Mouse (Mus musculus) heart, embryonic 14.5 days (tissue): Measurements from ENCODE around the gene Ptprj. TPM values are rescaled to one million over a fixed set of nuclear protein-coding genes. Genes with fewer than 3 reads are reported as not detected.

Experiments used
- ATAC-seq: fragments of 200-750 bp; cut with Nextera tagmentation; 2 replicates; pipeline ENCODE4 v1.8.0; 2017; ENCODE audit warnings: low read depth, moderate TSS enrichment; ENCODE audit not compliant: insufficient number of reproducible peaks, insufficient read depth, low FRiP score
- H3K27ac ChIP-seq, 2 experiments: fragments of 200-500 bp in 1 of 2; fragments of 300-500 bp in 1 of 2; sonication (generic) in 1 of 2; replicated peaks in 1 of 2; 2 replicates each; pipeline ENCODE4 v1.5.1; 2012 to 2014; ENCODE audit warnings: low read depth in 2 of 2, low read length in 2 of 2, control low read depth in 1 of 2, mild to moderate bottlenecking in 1 of 2, mixed read lengths in 1 of 2; ENCODE audit not compliant: control insufficient read depth in 1 of 2, insufficient read depth in 1 of 2
- H3K27me3 ChIP-seq: fragments of 300-500 bp; sonication (generic); 2 replicates; pipeline ENCODE4 v1.6.1; 2014; ENCODE audit warnings: mild to moderate bottlenecking, low read length, control low read depth; ENCODE audit not compliant: control insufficient read depth, insufficient read depth
- H3K36me3 ChIP-seq: fragments of 300-500 bp; sonication (generic); 2 replicates; pipeline ENCODE4 v1.6.1; 2014; ENCODE audit warnings: mild to moderate bottlenecking, control low read depth, low read length, mixed read lengths; ENCODE audit not compliant: control insufficient read depth, insufficient read depth
- H3K4me1 ChIP-seq, 2 experiments: fragments of 200-500 bp in 1 of 2; fragments of 300-500 bp in 1 of 2; sonication (generic) in 1 of 2; 2 replicates each; pipeline ENCODE4 v1.6.1; 2012 to 2014; ENCODE audit warnings: low read length in 2 of 2, control low read depth in 1 of 2, mixed read lengths in 1 of 2; ENCODE audit not compliant: control insufficient read depth in 2 of 2, insufficient read depth in 2 of 2
- H3K4me2 ChIP-seq: fragments of 300-500 bp; sonication (generic); 2 replicates; pipeline ENCODE4 v1.6.1; 2014; ENCODE audit warnings: mild to moderate bottlenecking, low read length
- H3K4me3 ChIP-seq, 2 experiments: fragments of 200-500 bp in 1 of 2; fragments of 300-500 bp in 1 of 2; sonication (generic) in 1 of 2; 2 replicates each; pipeline ENCODE4 v1.5.1; 2012 to 2014; ENCODE audit warnings: low read length in 2 of 2, mild to moderate bottlenecking in 2 of 2, control low read depth in 1 of 2, low read depth in 1 of 2, moderate library complexity in 1 of 2; ENCODE audit not compliant: control insufficient read depth in 1 of 2, insufficient read depth in 1 of 2
- H3K9ac ChIP-seq: fragments of 300-500 bp; sonication (generic); 2 replicates; pipeline ENCODE4 v1.6.1; 2014; ENCODE audit warnings: mild to moderate bottlenecking, low read length
- H3K9me3 ChIP-seq: fragments of 300-500 bp; sonication (generic); 2 replicates; pipeline ENCODE4 v1.6.1; 2016; ENCODE audit warnings: low read length, control low read depth; ENCODE audit not compliant: control insufficient read depth
- WGBS: fragments of 180-500 bp; shearing (Covaris S2); extraction: QIAGEN DNeasy Blood & Tissue Kit; methylation state at CpG from one replicate; pipeline ENCODE4 v1.1.7; 2014; 5-methylcytosine and 5-hydroxymethylcytosine counted together
- polyA plus RNA-seq: library from polyadenylated mRNA; unstranded; fragments of >200 nt; fragmentation: Nextera tagmentation; extraction: Ambion mirVana; gene quantifications from 2 replicates; pipeline ENCODE4 v1.2.1, GENCODE M21; 2014

Ptprj gene
- polyA plus RNA-seq, 1 experiment from 2014 or later: 1.5 TPM

- no peak overlapping the region for H3K27ac ChIP-seq
- H3K4me2 ChIP-seq: no peak overlapping the region
- H3K9ac ChIP-seq: no peak overlapping the region
- H3K4me1 ChIP-seq: peaks cover 3 to 5% of the 10 kb centered on the region in 2 experiments; a peak in 1 of 4 replicates
- ATAC-seq: no peak
- H3K36me3 ChIP-seq: no peaks in the 10 kb centered on the region
- no peaks in the 10 kb centered on the region for H3K27me3 ChIP-seq
- no peak overlapping the region for H3K4me3 ChIP-seq
- 27% methylated on average over 8 of the region's 8 CpGs for WGBS
- no peaks in the 10 kb centered on the region for H3K9me3 ChIP-seq
Observed at GRCm38 (mm10) chr2:90477617-90478016, 102.8 kb downstream of the Ptprj start.

DNA sequence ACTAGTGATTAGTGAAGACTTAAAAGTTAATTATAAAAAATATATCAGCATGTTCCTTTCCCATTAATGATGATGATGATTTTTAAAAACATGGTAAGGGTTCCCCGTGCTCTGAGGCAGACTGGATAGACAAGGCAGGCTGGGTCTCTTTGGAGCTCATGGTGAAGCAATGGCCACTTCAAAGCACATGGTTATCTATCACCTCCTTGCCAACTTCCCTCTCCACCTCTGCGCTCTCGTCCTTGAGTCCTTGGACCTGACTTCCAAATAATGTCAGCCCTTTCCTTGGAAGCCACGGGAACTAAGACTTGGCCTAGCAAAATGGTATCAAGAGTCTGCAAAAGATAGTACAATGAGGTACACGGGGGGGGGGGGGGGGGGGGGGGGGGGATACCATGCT lies 103.7 kb downstream of the Ptprj start:
- H3K4me2 ChIP-seq: no peak overlapping the region
- H3K9me3 ChIP-seq: no peaks in the 10 kb centered on the region
- no peak overlapping the region for H3K9ac ChIP-seq
- H3K4me1 ChIP-seq: peaks cover 3 to 5% of the 10 kb centered on the region in 2 experiments; a peak in 1 of 4 replicates
- no peak overlapping the region for H3K4me3 ChIP-seq
- no peak overlapping the region for H3K27ac ChIP-seq
- no peak for ATAC-seq
- H3K27me3 ChIP-seq: no peaks in the 10 kb centered on the region
- 45% methylated on average over 4 of the region's 5 CpGs for WGBS
- no peaks in the 10 kb centered on the region for H3K36me3 ChIP-seq

GRCm38 (mm10) chr2:90476319-90476718 lies 104.1 kb downstream of the Ptprj start:
- H3K27ac ChIP-seq: no peak overlapping the region
- no peak overlapping the region for H3K4me3 ChIP-seq
- no peak overlapping the region for H3K4me2 ChIP-seq
- no peak overlapping the region for H3K9ac ChIP-seq
- WGBS: 84% methylated on average over 11 of the region's 11 CpGs
- no peak for ATAC-seq
- peaks cover 3 to 5% of the 10 kb centered on the region in 2 experiments; a peak in 1 of 4 replicates for H3K4me1 ChIP-seq
- no peaks in the 10 kb centered on the region for H3K27me3 ChIP-seq
- no peaks in the 10 kb centered on the region for H3K36me3 ChIP-seq
- no peaks in the 10 kb centered on the region for H3K9me3 ChIP-seq

- H3K9ac ChIP-seq: peak overlapping the region; percentile 31; the same call in 1 of the 2 replicates
- ATAC-seq: peak; percentile 58; the same call in 1 of the 2 replicates
- no peak overlapping the region for H3K27ac ChIP-seq
- H3K4me2 ChIP-seq: peak overlapping the region; percentile 66
- no peaks in the 10 kb centered on the region for H3K36me3 ChIP-seq
- H3K4me1 ChIP-seq: peaks cover 3 to 9% of the 10 kb centered on the region in 2 experiments; a peak in 2 of 4 replicates
- no peaks in the 10 kb centered on the region for H3K27me3 ChIP-seq
- peak overlapping the region; percentile 34 to 48 for H3K4me3 ChIP-seq
- no peaks in the 10 kb centered on the region for H3K9me3 ChIP-seq
- WGBS: 2% methylated on average over 11 of the region's 11 CpGs
Observed at GRCm38 (mm10) chr2:90474593-90475405, 105.6 kb downstream of the Ptprj start.

DNA sequence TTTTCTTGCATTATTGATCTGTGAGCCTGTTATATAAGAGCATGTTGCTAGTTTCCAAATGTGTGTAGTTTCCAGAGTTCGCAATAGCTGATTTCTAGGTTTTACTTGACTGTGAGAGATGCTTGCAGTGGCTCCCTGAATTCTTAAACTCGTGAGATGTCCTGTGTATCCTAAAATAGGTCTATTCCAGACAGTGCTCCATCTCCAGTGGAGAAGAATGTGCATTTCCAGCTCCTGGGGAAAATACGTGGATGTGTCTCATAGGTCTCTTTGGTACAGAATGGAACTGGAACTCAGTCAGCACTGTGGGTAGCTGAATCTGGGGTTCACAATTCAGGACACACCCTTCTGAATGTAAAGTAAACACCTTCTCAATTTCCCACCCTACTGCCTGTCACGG lies 107.7 kb downstream of the Ptprj start:
- 63% methylated on average over 4 of the region's 4 CpGs for WGBS
- Histone ChIP-seq H3K9me3 (no peaks in the 10 kb centered on the region), H3K4me2 (no peak overlapping the region), H3K27me3 (no peaks in the 10 kb centered on the region), H3K27ac (no peak overlapping the region), H3K36me3 (no peaks in the 10 kb centered on the region), H3K4me3 (no peak overlapping the region), H3K9ac (no peak overlapping the region), H3K4me1 (peaks cover 2 to 6% of the 10 kb centered on the region in 2 experiments; a peak in 2 of 4 replicates)
- no peak for ATAC-seq

GRCm38 (mm10) chr2:90470122-90470521 lies 110.3 kb downstream of the Ptprj start:
- H3K27ac ChIP-seq: no peak overlapping the region
- no peak overlapping the region for H3K9ac ChIP-seq
- no peaks in the 10 kb centered on the region for H3K9me3 ChIP-seq
- H3K36me3 ChIP-seq: no peaks in the 10 kb centered on the region
- ATAC-seq: no peak
- H3K4me3 ChIP-seq: no peak overlapping the region
- H3K4me1 ChIP-seq: peaks cover 0 to 6% of the 10 kb centered on the region in 2 experiments; a peak in 1 of 4 replicates
- no peak overlapping the region for H3K4me2 ChIP-seq
- no peaks in the 10 kb centered on the region for H3K27me3 ChIP-seq
- 18% methylated on average over 6 of the region's 6 CpGs for WGBS

GRCm38 (mm10) chr2:90466480-90466879 lies 114.0 kb downstream of the Ptprj start:
- no peak overlapping the region for H3K9ac ChIP-seq
- no peaks in the 10 kb centered on the region for H3K9me3 ChIP-seq
- no peak for ATAC-seq
- no peaks in the 10 kb centered on the region for H3K27me3 ChIP-seq
- H3K36me3 ChIP-seq: no peaks in the 10 kb centered on the region
- no peak overlapping the region for H3K4me3 ChIP-seq
- peaks cover 0 to 6% of the 10 kb centered on the region in 2 experiments; a peak in 1 of 4 replicates for H3K4me1 ChIP-seq
- WGBS: 75% methylated on average over 7 of the region's 7 CpGs
- no peak overlapping the region for H3K4me2 ChIP-seq
- H3K27ac ChIP-seq: no peak overlapping the region
